Mouse (Mus musculus): ENCODE data around the gene Olfr1396.
"Not testable (repeated sequence)": the region's sequence is repeated elsewhere in the genome, so short reads cannot be mapped to it uniquely, and the experiment has no call there.

The Olfr1396 gene

GRCm38 (mm10) chr11:49090551-49090950, 24.1 kb downstream of the Olfr1396 start:
- DNase-seq (ENCODE audit: low spot score): no peak

GRCm38 (mm10) chr11:49089735-49090507, 24.8 kb downstream of the Olfr1396 start:
- DNase-seq (ENCODE audit: low spot score): no peak

- DNase-seq (ENCODE audit: low spot score): no peak
These were observed 25.6 kb downstream of the Olfr1396 start for GRCm38 (mm10) chr11:49088990-49089652.

- no peak for DNase-seq (ENCODE audit: low spot score)
These were observed 26.7 kb downstream of the Olfr1396 start for GRCm38 (mm10) chr11:49087830-49088616.

GRCm38 (mm10) chr11:49086858-49087361, 27.8 kb downstream of the Olfr1396 start:
- DNase-seq (ENCODE audit: low spot score): no peak

GRCm38 (mm10) chr11:49084875-49085274, 29.8 kb downstream of the Olfr1396 start:
- DNase-seq (ENCODE audit: low spot score): no peak

GRCm38 (mm10) chr11:49084385-49084784, 30.3 kb downstream of the Olfr1396 start:
- no peak for DNase-seq (ENCODE audit: low spot score)

GRCm38 (mm10) chr11:49083808-49084207, 30.9 kb downstream of the Olfr1396 start:
- no peak for DNase-seq (ENCODE audit: low spot score)

GRCm38 (mm10) chr11:49083146-49083545, 31.5 kb downstream of the Olfr1396 start:
- no peak for DNase-seq (ENCODE audit: low spot score)

GRCm38 (mm10) chr11:49081886-49082285, 32.8 kb downstream of the Olfr1396 start:
- DNase-seq (ENCODE audit: low spot score): no peak

GRCm38 (mm10) chr11:49081356-49081755, 33.3 kb downstream of the Olfr1396 start:
- DNase-seq (ENCODE audit: low spot score): no peak

GRCm38 (mm10) chr11:49080636-49081035, 34.0 kb downstream of the Olfr1396 start:
- no peak for DNase-seq (ENCODE audit: low spot score)

GRCm38 (mm10) chr11:49078719-49079118, 36.0 kb downstream of the Olfr1396 start:
- no peak for DNase-seq (ENCODE audit: low spot score)

GRCm38 (mm10) chr11:49077012-49077411, 37.7 kb downstream of the Olfr1396 start:
- no peak for DNase-seq (ENCODE audit: low spot score)

GRCm38 (mm10) chr11:49076001-49076757, 38.5 kb downstream of the Olfr1396 start, which contains the start of gene Ifi47:
Ifi47 (plus strand) TSS chr11:49076587.
- DNase-seq (ENCODE audit: low spot score): not testable (repeated sequence)

- no peak for DNase-seq (ENCODE audit: low spot score)
These were observed 46.3 kb downstream of the Olfr1396 start for GRCm38 (mm10) chr11:49068358-49068757.

- DNase-seq (ENCODE audit: low spot score): not testable (repeated sequence)
These were observed 50.8 kb downstream of the Olfr1396 start, which contains the start of gene Tgtp2 for GRCm38 (mm10) chr11:49063713-49064469. Tgtp2 (minus strand) TSS chr11:49064206.

- DNase-seq (ENCODE audit: low spot score): not testable (repeated sequence)
These were observed 52.8 kb downstream of the Olfr1396 start for GRCm38 (mm10) chr11:49061865-49062264.

- not testable (repeated sequence) for DNase-seq (ENCODE audit: low spot score)
These were observed 54.6 kb downstream of the Olfr1396 start for GRCm38 (mm10) chr11:49060061-49060460.
